Mouse (Mus musculus) right cerebral cortex, postnatal 25 days (tissue): Measurements from ENCODE around the gene Serpinb9g.
"Not testable (repeated sequence)": the region's sequence is repeated elsewhere in the genome, so short reads cannot be mapped to it uniquely, and the experiment has no call there.

Source experiments
- DNase-seq: peaks from one replicate; pipeline ENCODE4 v3.0.0; 2022

Serpinb9g gene

GRCm38 (mm10) chr13:33484490-33484889 is at the start of gene Serpinb9g:
Gene Serpinb9g (plus strand): TSS chr13:33484790.
- not testable (repeated sequence) for DNase-seq

GRCm38 (mm10) chr13:33483872-33484271 is 718 bp upstream of the Serpinb9g start:
- DNase-seq = not testable (repeated sequence)

- no peak for DNase-seq
These were observed 40.0 kb downstream of the Serpinb9g start for GRCm38 (mm10) chr13:33524629-33525028.

GRCm38 (mm10) chr13:33532814-33533213 is 48.2 kb downstream of the Serpinb9g start:
- DNase-seq = no peak
